Mouse (Mus musculus) monocyte, adult 2 months (primary cell): ENCODE data around the gene Gpr180.

ENCODE experiments used
- DNase-seq, 2 experiments: peaks; one replicate each; pipeline ENCODE4 v3.0.0; 2022; ENCODE audit warnings: low spot score in 2 of 2, low read depth in 1 of 2

Gpr180 gene

GRCm38 (mm10) chr14:118202006-118202405 lies 65.0 kb downstream of the Gpr180 start:
- DNase-seq = no peak

DNA sequence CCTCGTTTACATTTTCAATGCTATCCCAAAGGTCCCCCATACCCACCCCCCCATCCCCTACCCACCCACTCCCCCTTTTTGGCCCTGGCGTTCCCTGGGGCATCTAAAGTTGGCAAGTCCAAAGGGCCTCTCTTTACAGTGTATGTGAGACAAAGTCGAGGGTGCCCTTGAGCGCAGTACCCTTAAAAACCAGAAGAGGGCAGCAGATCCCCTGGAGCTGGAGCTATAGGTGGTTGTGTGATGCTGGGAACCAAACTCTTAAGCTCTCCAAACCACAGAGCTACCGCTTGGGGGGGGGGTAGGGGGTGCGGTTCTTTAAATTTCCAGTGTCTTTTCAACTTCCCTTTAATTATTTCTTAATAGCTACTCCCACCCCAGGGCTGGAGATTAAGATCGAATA lies 66.1 kb downstream of the Gpr180 start:
- no peak for DNase-seq

DNA sequence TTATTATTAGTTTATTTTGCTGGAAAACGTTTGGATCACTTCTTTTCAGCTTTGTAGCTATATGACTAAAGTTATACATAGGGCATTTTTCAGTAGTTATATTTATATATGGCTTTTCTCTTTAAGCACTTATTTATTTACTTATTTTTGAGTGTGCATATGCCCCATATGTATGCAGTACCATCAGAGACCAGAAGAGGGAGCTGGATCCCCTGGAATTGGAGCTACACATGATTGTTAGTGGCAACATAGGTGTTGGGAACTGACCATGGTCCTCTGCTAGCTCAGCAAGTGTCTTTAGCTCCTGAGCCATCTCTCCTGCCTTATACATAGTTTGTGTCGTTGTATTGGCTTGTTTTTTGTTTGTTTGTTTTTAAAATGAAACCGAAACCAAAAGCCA lies 70.4 kb downstream of the Gpr180 start:
- DNase-seq = no peak

GRCm38 (mm10) chr14:118209642-118210041 lies 72.7 kb downstream of the Gpr180 start:
- DNase-seq = no peak

DNA sequence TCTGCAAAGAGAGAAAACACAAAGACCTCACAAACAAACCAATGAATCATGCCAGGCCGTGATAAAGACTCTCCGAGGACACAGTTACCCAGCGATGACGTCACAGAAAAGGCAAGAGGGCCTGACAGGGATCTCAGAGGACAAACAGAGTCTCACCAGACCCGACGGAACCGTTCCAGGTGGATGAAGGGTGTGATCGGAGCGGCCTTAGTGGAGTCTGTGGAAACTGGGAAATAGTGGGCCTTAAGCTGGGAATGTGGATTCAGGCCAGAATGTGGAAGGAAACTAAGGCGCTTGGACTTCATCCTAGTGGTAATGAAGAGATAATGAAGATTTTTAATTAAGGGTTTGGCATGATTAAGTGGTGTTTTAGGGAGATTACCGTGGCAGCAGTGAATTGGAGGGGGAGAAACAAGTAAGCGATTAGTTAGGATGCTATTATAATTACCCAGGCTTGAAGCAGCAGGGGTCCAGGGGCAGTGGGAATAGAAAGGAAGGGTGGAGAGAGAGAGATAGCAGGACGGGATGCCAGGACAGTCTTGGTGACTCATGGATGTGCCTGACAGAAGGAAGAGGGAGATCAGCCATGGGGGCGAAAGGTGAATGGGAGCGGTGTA lies 75.3 kb downstream of the Gpr180 start:
- DNase-seq = no peak
